Mouse (Mus musculus): Measurements from ENCODE around the gene Szrd1.

- TF ChIP-seq GATA1 (IDR thresholded peaks at IDR 0.05; ENCODE audit: low read length) = no peak
- no peak for TF ChIP-seq TAL1 (IDR thresholded peaks at IDR 0.05; ENCODE audit: low read length)
Observed at GRCm38 (mm10) chr4:141118691-141119090, 20.9 kb downstream of the Szrd1 start.
